In the genomic region with DNA sequence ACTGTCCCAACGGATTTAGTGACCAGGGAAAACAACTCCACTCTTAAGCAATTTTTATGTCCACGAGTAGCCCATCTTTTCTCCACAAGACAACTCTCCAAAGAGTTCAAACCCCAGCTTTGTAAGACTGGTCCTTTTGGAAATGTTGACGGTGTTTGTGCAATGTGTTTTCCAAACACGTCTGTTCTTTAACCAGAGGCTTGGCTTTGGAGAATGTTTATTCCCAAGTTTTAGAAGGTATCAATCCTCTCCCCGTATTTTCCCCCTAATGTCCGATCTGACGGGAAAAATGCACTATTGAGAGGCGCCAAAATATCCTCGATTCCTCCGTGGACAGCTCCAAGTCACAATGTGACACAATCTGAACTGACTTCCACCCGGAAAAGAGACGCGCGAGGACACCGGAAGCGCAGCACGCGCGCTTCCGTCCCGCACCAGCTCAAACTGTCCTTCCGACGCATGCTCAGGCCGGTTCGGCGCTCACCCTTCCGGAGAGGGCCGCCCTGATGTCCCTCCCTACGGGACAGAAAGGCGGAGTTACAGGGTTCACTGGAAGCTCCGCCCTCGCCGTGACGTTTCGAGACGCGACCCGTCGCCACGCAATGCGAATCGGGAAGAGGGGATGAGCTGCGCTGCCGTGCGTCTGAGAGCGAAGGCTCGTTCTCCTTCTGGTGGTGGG, we compare ENCODE assay signal across 8 mouse cellular contexts. TPM values are rescaled to one million over a fixed set of nuclear protein-coding genes. Genes with fewer than 3 reads are reported as not detected.
A peak's percentile ranks its signal among the peaks of the same experiment; 100 is the strongest.
DNase-seq lines count a peak whose midpoint lies in the region; ATAC-seq and TF ChIP-seq lines count a peak whose summit lies in the region.

A gene (plus strand): TSS at position 570 of the 679 bp plus-strand sequence.

- DNase-seq in ZHBTc4 (ENCODE audit: low read depth, low spot score): peak; percentile 99
- peak; percentile 98 for DNase-seq in gastrocnemius, adult 2 months
- DNase-seq in hindbrain, postnatal 0 days (ENCODE audit: low spot score): peak; percentile 100
- peak; percentile 97 to 99 for DNase-seq in left cerebral cortex, adult 2 months (ENCODE audit: extremely low spot score in 1 of 2, low spot score in 2 of 2)
- DNase-seq in right cerebral cortex, adult 2 months (ENCODE audit: low spot score in 2 of 2): peak; percentile 97 to 99
- DNase-seq in urinary bladder, postnatal 14 days (ENCODE audit: low spot score): peak; percentile 98

- peaks cover 3% of the 10 kb centered on the region; the same call in 1 of the 2 replicates for H3K27me3 ChIP-seq in hindbrain, postnatal 0 days (ENCODE audit: insufficient read depth, low read length)

- H3K27ac ChIP-seq in gastrocnemius, adult 2 months: peak within 1 kb of the TSS; percentile 92
- H3K27ac ChIP-seq in hindbrain, postnatal 0 days: peak within 1 kb of the TSS; percentile 87
- H3K27ac ChIP-seq in left cerebral cortex, adult 2 months: peak within 1 kb of the TSS; percentile 84

- H3K9ac ChIP-seq in hindbrain, postnatal 0 days (replicated peaks; ENCODE audit: low read length): peak within 1 kb of the TSS; percentile 88

- no peak for TF ChIP-seq CTCF in gastrocnemius, adult 2 months (IDR thresholded peaks at IDR 0.05)
- peak; percentile 12; the same call in 1 of the 2 replicates for TF ChIP-seq CTCF in hindbrain, postnatal 0 days (IDR thresholded peaks at IDR 0.05; ENCODE audit: low read depth)
- TF ChIP-seq CTCF in left cerebral cortex, adult 2 months (IDR thresholded peaks at IDR 0.05): no peak

- intact Hi-C loops in gastrocnemius, adult 2 months (cut with DNase I): loop anchor here (2.0 kb wide), 1 partner anchor 32 kb away; no protein-coding TSS in a partner anchor
- intact Hi-C loops in left cerebral cortex, adult 2 months (cut with DNase I): loop anchor here (1.0 kb wide), 1 partner anchor 32 kb away; no protein-coding TSS in a partner anchor

- peak within 1 kb of the TSS; percentile 68 for H3K4me2 ChIP-seq in hindbrain, postnatal 0 days (ENCODE audit: low read depth, low read length)

- 2% methylated on average over 47 of the region's 47 CpGs for WGBS in hindbrain, postnatal 0 days

- peak within 1 kb of the TSS; percentile 85 for H3K4me3 ChIP-seq in gastrocnemius, adult 2 months
- H3K4me3 ChIP-seq in hindbrain, postnatal 0 days (ENCODE audit: low read length): peak within 1 kb of the TSS; percentile 81
- H3K4me3 ChIP-seq in left cerebral cortex, adult 2 months: peak within 1 kb of the TSS; percentile 76

- peak; percentile 98 for ATAC-seq in common myeloid progenitor, adult 5-6 weeks (replicated peaks; ENCODE audit: low read depth, poor library complexity, severe bottlenecking)
- peak; percentile 100 for ATAC-seq in hindbrain, postnatal 0 days
- ATAC-seq in megakaryocyte, adult 5-6 weeks (ENCODE audit: poor library complexity, severe bottlenecking): peak; percentile 98

- no peaks in the 10 kb centered on the region for H3K36me3 ChIP-seq in hindbrain, postnatal 0 days (ENCODE audit: insufficient read depth, low read length)

- H3K9me3 ChIP-seq in hindbrain, postnatal 0 days (ENCODE audit: low read length): no peaks in the 10 kb centered on the region

- H3K4me1 ChIP-seq in hindbrain, postnatal 0 days (ENCODE audit: insufficient read depth, low read length): no peaks in the 10 kb centered on the region

RNA-seq across cellular contexts. Expression of the gene that starts here (rescaled TPM):
- total RNA-seq in common myeloid progenitor, adult 5-6 weeks (2017): 64.7 and 69.2 TPM in 2 replicates
- total RNA-seq in gastrocnemius, adult 2 months (2021): 10 to 100 TPM; 14.8 to 18.9 TPM
- 15.6 and 20.3 TPM in 2 replicates for total RNA-seq in hindbrain, postnatal 0 days (2014; rRNA removed)
- polyA plus RNA-seq in hindbrain, postnatal 0 days (2015; fragmentation: Nextera tagmentation; extraction: Ambion mirVana): 20.9 and 22.3 TPM in 2 replicates
- 10 to 100 TPM; 48.9 to 51.6 TPM for total RNA-seq in left cerebral cortex, adult 2 months (2021)
- 65.6 and 66.3 TPM in 2 replicates for total RNA-seq in megakaryocyte, adult 5-6 weeks (2015)
- 68.0 and 88.7 TPM in 2 replicates for total RNA-seq in megakaryocyte, adult 5-6 weeks (2017)

Comparison
In these comparisons a context has a peak if more than half of its experiments do, and no peak if none do; other contexts are left out.
1. Peak in every context shown above with its lines: DNase-seq, ATAC-seq, H3K4me3 ChIP-seq and H3K27ac ChIP-seq.